Mouse (Mus musculus) CH12.LX (cell line): ENCODE data around the gene Cd200r1.

Experiments used
- ETS1 ChIP-seq: conservative IDR thresholded peaks from 2 replicates; pipeline ENCODE4 v1.6.1; 2012; ENCODE audit warnings: low read depth, mild to moderate bottlenecking, inconsistent platforms, low read length, improper control_type of control experiment, moderate library complexity
- SMC3 ChIP-seq: IDR thresholded peaks from 2 replicates; pipeline ENCODE4 v1.6.1; 2011; ENCODE audit warnings: low read depth, low read length, improper control_type of control experiment
- TCF12 ChIP-seq: IDR thresholded peaks from 2 replicates; pipeline ENCODE4 v1.6.1; 2014; ENCODE audit warnings: low read depth, mild to moderate bottlenecking, inconsistent platforms, low read length, improper control_type of control experiment

DNA sequence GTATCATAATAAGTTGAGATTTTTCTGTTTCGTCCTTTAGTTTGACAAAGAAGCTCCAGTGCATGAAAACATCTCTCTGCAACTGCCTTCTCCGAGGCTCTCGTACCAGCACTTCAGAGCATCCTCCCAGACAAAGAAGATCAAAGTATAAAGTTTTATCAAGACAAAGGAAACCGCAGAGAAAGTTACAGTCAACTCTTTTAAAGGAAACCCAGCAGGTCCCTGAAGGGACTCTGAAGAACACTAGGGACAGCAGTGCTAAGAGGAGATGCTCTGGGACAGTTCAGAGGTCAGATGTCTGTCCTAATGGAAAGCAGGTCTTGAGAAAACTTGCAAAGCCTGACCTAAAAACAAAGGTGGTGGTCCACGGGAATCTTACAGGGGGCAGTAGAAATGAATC is 29.9 kb upstream of the Cd200r1 start:
- TF ChIP-seq TCF12: no peak
- no peak for TF ChIP-seq SMC3
- TF ChIP-seq ETS1: no peak
